Mouse (Mus musculus): ENCODE results near the gene Hist1h2ag. TPM values are rescaled to one million over a fixed set of nuclear protein-coding genes. Genes with fewer than 3 reads are reported as not detected.

The Hist1h2ag gene
- total RNA-seq, 2 experiments from 2014 or later, result 142 to 3,967 TPM

GRCm38 (mm10) chr13:21993957-21994738 lies 48.6 kb downstream of the Hist1h2ag start:
- ATAC-seq (replicated peaks; ENCODE audit: low FRiP score, poor library complexity, severe bottlenecking), result no peak

GRCm38 (mm10) chr13:21992550-21992949 lies 50.2 kb downstream of the Hist1h2ag start:
- no peak for ATAC-seq (replicated peaks; ENCODE audit: low FRiP score, poor library complexity, severe bottlenecking)

Other genes with a start within 250 kb of the Hist1h2ag start
- gene Hist1h2bq, start 232.7 kb downstream of the Hist1h2ag start, total RNA-seq (2015; ENCODE audit: low replicate concordance), result 607 and 1,040 TPM in 2 replicates
- 124 and 1,223 TPM in 2 replicates for gene Hist1h2bq, start 232.7 kb downstream of the Hist1h2ag start, total RNA-seq (2017; ENCODE audit: low replicate concordance)
- 587 and 743 TPM in 2 replicates for gene Hist1h2ao, start 232.5 kb downstream of the Hist1h2ag start, total RNA-seq (2015; ENCODE audit: low replicate concordance)
- 2,181 TPM in 1 of 2 replicates, not detected in the other for gene Hist1h2ao, start 232.5 kb downstream of the Hist1h2ag start, total RNA-seq (2017; ENCODE audit: low replicate concordance)
- 328 and 512 TPM in 2 replicates for gene Hist1h4m, start 231.2 kb downstream of the Hist1h2ag start, total RNA-seq (2015; ENCODE audit: low replicate concordance)
- gene Hist1h4m, start 231.2 kb downstream of the Hist1h2ag start, total RNA-seq (2017; ENCODE audit: low replicate concordance), result 4,244 and 7,239 TPM in 2 replicates
- 169 and 258 TPM in 2 replicates for gene Hist1h4n, start 210.7 kb downstream of the Hist1h2ag start, total RNA-seq (2015; ENCODE audit: low replicate concordance)
- gene Hist1h4n, start 210.7 kb downstream of the Hist1h2ag start, total RNA-seq (2017; ENCODE audit: low replicate concordance), result 2,740 and 4,790 TPM in 2 replicates
- 209 and 329 TPM in 2 replicates for gene Hist1h2ap, start 209.4 kb downstream of the Hist1h2ag start, total RNA-seq (2015; ENCODE audit: low replicate concordance)
- 6,300 and 16,342 TPM in 2 replicates for gene Hist1h2ap, start 209.4 kb downstream of the Hist1h2ag start, total RNA-seq (2017; ENCODE audit: low replicate concordance)
- 696 and 939 TPM in 2 replicates for gene Hist1h2br, start 209.2 kb downstream of the Hist1h2ag start, total RNA-seq (2015; ENCODE audit: low replicate concordance)
- 393 and 1,610 TPM in 2 replicates for gene Hist1h2br, start 209.2 kb downstream of the Hist1h2ag start, total RNA-seq (2017; ENCODE audit: low replicate concordance)
- gene Zfp184, start 97.8 kb downstream of the Hist1h2ag start, total RNA-seq (2015; ENCODE audit: low replicate concordance), result not detected in 2 replicates
- gene Zfp184, start 97.8 kb downstream of the Hist1h2ag start, total RNA-seq (2017; ENCODE audit: low replicate concordance), result 1.3 TPM in 1 of 2 replicates, not detected in the other
- not detected in 2 replicates for gene Pom121l2, start 61.8 kb downstream of the Hist1h2ag start, total RNA-seq (2015; ENCODE audit: low replicate concordance)
- gene Pom121l2, start 61.8 kb downstream of the Hist1h2ag start, total RNA-seq (2017; ENCODE audit: low replicate concordance), result not detected in 2 replicates
- 4.0 TPM in 1 of 2 replicates, not detected in the other for gene Prss16, start 33.2 kb downstream of the Hist1h2ag start, total RNA-seq (2015; ENCODE audit: low replicate concordance)
- not detected in 2 replicates for gene Prss16, start 33.2 kb downstream of the Hist1h2ag start, total RNA-seq (2017; ENCODE audit: low replicate concordance)
- 4.6 TPM in 1 of 2 replicates, not detected in the other for gene Hist1h2ah, start 7.4 kb downstream of the Hist1h2ag start, total RNA-seq (2015; ENCODE audit: low replicate concordance)
- 2,615 and 4,600 TPM in 2 replicates for gene Hist1h2ah, start 7.4 kb downstream of the Hist1h2ag start, total RNA-seq (2017; ENCODE audit: low replicate concordance)
- gene Hist1h2bk, start 7.1 kb downstream of the Hist1h2ag start, total RNA-seq (2015; ENCODE audit: low replicate concordance), result 206 and 707 TPM in 2 replicates
- gene Hist1h2bk, start 7.1 kb downstream of the Hist1h2ag start, total RNA-seq (2017; ENCODE audit: low replicate concordance), result 2,593 and 2,906 TPM in 2 replicates
- 116 and 173 TPM in 2 replicates for gene Hist1h4i, start 1.6 kb downstream of the Hist1h2ag start, total RNA-seq (2015; ENCODE audit: low replicate concordance)
- gene Hist1h4i, start 1.6 kb downstream of the Hist1h2ag start, total RNA-seq (2017; ENCODE audit: low replicate concordance), result 364 and 489 TPM in 2 replicates
- 153 and 245 TPM in 2 replicates for gene Hist1h2bj, start 270 bp upstream of the Hist1h2ag start, total RNA-seq (2015; ENCODE audit: low replicate concordance)
- gene Hist1h2bj, start 270 bp upstream of the Hist1h2ag start, total RNA-seq (2017; ENCODE audit: low replicate concordance), result 1,461 and 1,550 TPM in 2 replicates
- gene Vmn1r188, start 41.5 kb upstream of the Hist1h2ag start, total RNA-seq (2015; ENCODE audit: low replicate concordance), result not detected in 2 replicates
- gene Vmn1r188, start 41.5 kb upstream of the Hist1h2ag start, total RNA-seq (2017; ENCODE audit: low replicate concordance), result 0.26 TPM in 1 of 2 replicates, not detected in the other
- 0.36 TPM in 1 of 2 replicates, not detected in the other for gene Vmn1r189, start 62.9 kb upstream of the Hist1h2ag start, total RNA-seq (2015; ENCODE audit: low replicate concordance)
- not detected in 2 replicates for gene Vmn1r189, start 62.9 kb upstream of the Hist1h2ag start, total RNA-seq (2017; ENCODE audit: low replicate concordance)
- not detected in 2 replicates for gene Vmn1r191, start 141.0 kb upstream of the Hist1h2ag start, total RNA-seq (2015; ENCODE audit: low replicate concordance)
- not detected in 2 replicates for gene Vmn1r191, start 141.0 kb upstream of the Hist1h2ag start, total RNA-seq (2017; ENCODE audit: low replicate concordance)
- not detected in 2 replicates for gene Vmn1r192, start 148.2 kb upstream of the Hist1h2ag start, total RNA-seq (2015; ENCODE audit: low replicate concordance)
- not detected in 2 replicates for gene Vmn1r192, start 148.2 kb upstream of the Hist1h2ag start, total RNA-seq (2017; ENCODE audit: low replicate concordance)
- not detected in 2 replicates for gene Vmn1r193, start 180.2 kb upstream of the Hist1h2ag start, total RNA-seq (2015; ENCODE audit: low replicate concordance)
- not detected in 2 replicates for gene Vmn1r193, start 180.2 kb upstream of the Hist1h2ag start, total RNA-seq (2017; ENCODE audit: low replicate concordance)
- gene Vmn1r194, start 201.3 kb upstream of the Hist1h2ag start, total RNA-seq (2015; ENCODE audit: low replicate concordance), result not detected in 2 replicates
- not detected in 2 replicates for gene Vmn1r194, start 201.3 kb upstream of the Hist1h2ag start, total RNA-seq (2017; ENCODE audit: low replicate concordance)
- gene Vmn1r195, start 227.6 kb upstream of the Hist1h2ag start, total RNA-seq (2015; ENCODE audit: low replicate concordance), result not detected in 2 replicates
- not detected in 2 replicates for gene Vmn1r195, start 227.6 kb upstream of the Hist1h2ag start, total RNA-seq (2017; ENCODE audit: low replicate concordance)
- gene Vmn1r196, start 247.0 kb upstream of the Hist1h2ag start, total RNA-seq (2015; ENCODE audit: low replicate concordance), result not detected in 2 replicates
- not detected in 2 replicates for gene Vmn1r196, start 247.0 kb upstream of the Hist1h2ag start, total RNA-seq (2017; ENCODE audit: low replicate concordance)

All from erythroid progenitor cell, adult 5-6 weeks (primary cell).